Mouse (Mus musculus) urinary bladder, postnatal 25 days (tissue): Measurements from ENCODE around the gene March2.

ENCODE experiments used
- DNase-seq: peaks from one replicate; pipeline ENCODE4 v3.0.0; 2022; ENCODE audit warnings: low spot score

March2 gene

DNA sequence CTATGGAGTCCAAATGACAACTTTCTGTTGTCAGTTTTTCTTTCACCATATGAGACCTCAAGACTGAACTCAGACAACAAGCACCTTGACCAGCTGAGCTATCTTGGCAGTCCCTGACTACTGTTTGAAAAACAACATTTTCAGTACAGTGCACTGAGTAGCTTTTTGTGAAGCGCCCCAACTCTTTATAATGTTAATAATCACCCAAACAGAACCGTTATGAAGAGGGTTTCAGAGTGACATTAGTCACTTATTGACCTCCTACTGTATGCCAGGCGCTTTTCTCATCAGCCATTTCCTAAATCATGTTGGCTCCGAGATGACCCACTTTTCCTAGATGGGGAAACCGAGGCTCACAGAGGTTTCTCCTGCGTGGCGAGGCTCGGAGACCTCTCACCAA lies 488 bp downstream of the March2 start:
- no peak for DNase-seq

DNA sequence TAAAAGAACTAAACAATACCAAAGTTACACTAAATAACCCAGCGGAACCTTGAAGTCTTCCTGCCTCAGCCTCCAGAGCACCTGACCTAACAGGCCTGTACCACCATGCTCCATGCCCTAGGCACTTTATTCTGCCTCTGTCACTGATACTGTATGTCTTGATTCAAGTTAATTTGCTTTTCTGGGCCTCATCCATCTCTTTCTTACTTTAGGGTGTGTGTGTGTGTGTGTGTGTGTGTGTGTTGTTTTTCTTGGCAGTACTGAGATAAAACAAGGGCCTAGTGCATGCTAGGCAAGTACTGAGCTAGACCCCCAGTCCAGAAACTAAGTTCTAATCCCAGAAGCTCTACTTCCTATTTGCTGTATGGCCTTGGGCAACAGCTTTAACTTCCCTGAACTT lies 1.2 kb downstream of the March2 start:
- DNase-seq = no peak

GRCm38 (mm10) chr17:33714779-33715178 lies 3.7 kb downstream of the March2 start:
- no peak for DNase-seq

- no peak for DNase-seq
These were observed 5.2 kb downstream of the March2 start for GRCm38 (mm10) chr17:33713271-33713670.

GRCm38 (mm10) chr17:33709834-33710233 lies 8.6 kb downstream of the March2 start:
- DNase-seq = no peak

DNA sequence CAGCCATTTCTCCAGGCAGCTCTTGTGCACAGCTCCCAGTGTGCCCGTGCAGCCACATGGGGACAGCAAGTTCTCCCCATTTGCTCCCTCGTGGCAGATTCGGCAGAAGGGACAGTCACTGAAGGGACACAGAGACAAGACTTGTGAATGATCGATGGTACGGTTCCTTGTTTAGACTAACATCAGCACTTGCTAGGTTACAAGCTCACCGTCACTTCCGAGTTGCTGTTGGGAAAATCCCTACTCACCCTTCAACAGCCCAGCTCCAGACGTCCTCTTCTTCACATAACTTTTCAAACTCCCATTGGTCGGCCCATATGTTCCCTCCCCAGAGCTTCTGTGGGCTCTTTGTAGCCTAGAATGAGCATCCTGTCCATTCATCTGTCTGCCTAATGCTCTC lies 15.4 kb downstream of the March2 start:
- no peak for DNase-seq

DNA sequence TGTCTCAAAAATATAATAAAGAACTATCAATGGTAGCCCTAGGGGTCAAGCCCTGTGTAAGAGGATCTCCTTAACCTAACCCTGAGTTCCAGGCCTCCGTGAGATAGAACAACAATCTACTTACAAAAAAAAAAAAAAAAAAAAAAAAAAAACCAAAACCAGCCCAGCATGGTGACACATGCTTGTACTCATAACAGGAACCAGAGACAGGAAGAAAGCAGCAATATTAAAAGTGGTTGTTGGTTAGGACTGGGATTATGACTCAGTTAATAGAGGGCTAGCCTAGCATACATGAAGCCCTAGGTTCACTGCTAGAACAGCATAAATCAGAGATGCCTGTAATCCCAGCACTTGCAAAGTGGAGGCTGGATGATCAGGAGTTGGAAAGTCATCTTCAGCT lies 16.3 kb downstream of the March2 start:
- no peak for DNase-seq

GRCm38 (mm10) chr17:33695471-33695870 lies 23.0 kb downstream of the March2 start:
- no peak for DNase-seq

GRCm38 (mm10) chr17:33686760-33687159 lies 31.7 kb downstream of the March2 start, which contains the start of gene Hnrnpm:
TSS of gene Hnrnpm (minus strand) at chr17:33686860.
- DNase-seq = no peak

GRCm38 (mm10) chr17:33685249-33685653 lies 33.2 kb downstream of the March2 start:
- DNase-seq = peak; percentile 97

- peak; percentile 52 for DNase-seq
These were observed 33.7 kb downstream of the March2 start for GRCm38 (mm10) chr17:33684671-33685231.

GRCm38 (mm10) chr17:33681767-33682166 lies 36.7 kb downstream of the March2 start:
- DNase-seq = no peak

DNA sequence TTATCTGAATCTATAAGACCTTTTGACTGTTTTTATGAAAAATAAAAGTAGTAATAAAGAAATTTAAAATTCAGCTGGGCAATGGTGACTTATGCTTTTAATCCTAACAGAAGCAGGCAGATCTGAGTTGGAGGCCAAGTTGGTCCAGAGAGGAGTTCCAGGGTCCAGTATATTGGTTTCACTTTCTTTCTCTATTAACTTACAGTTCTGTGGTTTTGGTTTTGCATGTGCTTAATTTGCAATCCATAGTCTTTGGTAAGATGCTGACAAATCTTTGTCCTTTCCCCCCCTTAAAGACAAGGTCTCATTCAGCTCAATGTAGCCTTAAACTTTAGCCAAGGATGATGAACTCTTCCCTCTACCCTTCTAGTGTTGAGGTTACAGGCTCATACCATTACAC lies 39.7 kb downstream of the March2 start:
- no peak for DNase-seq

DNA sequence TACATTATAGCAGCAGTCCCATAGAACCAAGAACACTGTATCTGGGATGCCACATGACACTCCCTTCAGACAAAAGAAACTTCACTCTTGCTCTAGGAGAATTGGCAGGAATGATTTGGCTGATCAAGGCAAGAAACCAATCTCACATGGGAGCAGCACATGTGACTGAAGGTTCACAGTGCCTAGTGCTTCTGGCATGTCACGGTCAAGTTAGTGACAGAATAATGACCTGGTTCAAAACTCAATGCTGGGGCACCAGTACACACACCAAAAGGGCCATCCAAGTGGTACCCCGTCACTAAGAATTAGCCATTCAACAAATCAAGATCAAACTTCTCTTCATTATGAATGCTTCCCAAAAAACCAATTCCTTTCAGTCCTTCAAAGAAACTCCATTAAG lies 42.4 kb downstream of the March2 start:
- DNase-seq = no peak

DNA sequence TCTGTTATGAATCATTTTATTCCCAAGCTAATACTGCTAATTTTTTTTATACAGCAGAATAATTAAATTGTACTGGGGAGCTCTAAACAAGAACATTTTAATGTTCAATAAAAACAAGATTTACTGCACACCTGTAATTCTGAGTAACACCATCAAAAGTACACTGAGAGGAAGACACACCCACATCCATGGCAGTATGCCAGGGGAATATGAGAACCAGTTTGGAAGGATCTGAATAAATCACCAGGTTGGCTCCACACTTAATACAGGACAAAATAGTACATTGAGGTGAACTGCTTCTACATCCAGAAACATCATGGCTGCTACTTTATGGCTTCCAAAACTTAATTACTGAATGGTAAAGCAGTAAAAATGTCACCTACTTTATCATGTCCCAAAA lies 43.0 kb downstream of the March2 start:
- peak; percentile 51 for DNase-seq

DNA sequence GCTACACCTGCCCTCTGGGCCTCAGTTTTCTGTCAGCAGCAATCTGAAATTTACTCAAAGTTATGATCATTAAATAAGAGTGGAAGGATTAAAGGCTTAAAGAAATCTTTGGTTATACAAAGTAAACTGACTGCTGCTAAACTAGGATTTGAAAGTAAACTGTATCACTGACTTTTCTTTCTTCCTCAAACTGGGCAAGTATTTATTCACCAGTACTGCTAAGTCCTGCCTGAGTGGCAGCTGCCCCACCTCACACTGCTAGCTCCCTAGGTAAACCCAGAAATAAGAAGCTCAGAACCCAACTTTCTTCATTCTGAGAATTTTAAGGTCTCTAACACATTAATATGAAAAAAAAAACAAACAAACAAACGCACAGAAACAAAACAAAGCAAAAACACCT lies 44.6 kb downstream of the March2 start:
- DNase-seq = no peak

GRCm38 (mm10) chr17:33669681-33670080 lies 48.8 kb downstream of the March2 start:
- DNase-seq = no peak

DNA sequence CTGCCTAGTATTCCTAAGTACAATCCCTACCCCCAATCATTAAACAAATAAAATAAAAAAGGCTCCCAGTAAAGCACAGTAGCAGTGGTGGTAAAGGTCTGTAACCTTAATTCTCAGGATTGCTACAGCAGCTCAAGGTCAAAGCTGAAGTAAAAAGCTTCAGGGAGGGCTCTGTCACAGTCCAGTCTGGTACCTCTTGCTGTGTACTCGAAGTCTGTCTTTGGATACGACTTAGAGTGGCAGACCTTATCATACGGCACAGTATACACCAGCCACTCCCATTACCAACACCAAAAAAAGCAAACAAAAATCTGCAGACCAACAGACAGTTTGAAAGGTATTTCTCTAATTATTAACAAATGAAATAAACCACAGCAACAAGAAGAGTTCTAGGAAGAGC lies 51.7 kb downstream of the March2 start:
- DNase-seq = no peak

DNA sequence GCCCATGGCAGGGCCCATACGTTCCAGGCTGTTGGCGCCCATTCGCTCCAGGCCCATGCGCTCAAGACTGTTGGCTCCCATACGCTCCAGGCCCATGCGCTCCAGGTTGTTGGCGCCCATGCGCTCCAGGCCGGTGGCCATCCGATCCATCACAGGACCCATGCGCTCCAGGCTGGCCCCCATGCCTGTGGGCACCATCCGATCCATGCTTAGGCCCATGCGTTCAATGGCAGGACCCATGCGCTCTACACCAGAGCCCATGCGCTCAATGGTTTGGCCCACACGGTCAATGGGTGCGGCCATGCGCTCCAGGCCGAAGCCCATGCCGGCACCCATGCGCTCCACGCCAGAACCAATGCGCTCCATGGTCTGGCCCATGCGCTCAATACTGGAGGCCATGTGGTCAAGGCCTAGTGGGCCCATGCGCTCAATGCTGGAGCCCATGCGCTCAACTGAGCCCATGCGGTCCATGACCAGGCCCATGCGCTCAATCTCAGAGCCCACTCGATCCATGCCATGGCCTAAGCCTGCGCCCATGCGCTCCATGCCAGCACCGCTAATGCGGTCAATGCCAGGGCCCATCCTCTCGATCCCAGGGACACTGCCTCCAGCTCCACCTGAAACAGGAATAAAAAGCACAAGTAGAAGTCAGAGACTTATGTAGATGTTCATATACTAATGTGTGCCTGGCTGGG lies 68.5 kb downstream of the March2 start:
- no peak for DNase-seq

DNA sequence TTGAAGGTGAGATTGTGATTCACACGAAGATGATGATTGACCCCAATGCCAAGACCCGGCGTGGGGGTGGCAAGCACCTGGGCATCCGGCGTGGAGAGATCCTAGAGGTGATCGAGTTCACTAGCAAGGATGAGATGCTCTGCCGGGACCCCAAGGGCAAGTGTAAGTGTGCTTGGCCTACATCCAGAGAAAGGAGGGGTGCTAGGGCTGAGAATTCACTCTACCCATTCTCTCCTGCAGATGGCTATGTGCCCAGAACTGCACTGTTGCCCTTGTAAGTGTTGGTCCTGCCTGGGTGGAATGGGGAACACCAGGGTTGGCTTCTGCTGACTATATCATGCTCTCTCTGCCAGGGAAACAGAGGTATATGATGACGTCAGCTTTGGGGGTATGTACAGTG lies 73.4 kb downstream of the March2 start:
- no peak for DNase-seq

DNA sequence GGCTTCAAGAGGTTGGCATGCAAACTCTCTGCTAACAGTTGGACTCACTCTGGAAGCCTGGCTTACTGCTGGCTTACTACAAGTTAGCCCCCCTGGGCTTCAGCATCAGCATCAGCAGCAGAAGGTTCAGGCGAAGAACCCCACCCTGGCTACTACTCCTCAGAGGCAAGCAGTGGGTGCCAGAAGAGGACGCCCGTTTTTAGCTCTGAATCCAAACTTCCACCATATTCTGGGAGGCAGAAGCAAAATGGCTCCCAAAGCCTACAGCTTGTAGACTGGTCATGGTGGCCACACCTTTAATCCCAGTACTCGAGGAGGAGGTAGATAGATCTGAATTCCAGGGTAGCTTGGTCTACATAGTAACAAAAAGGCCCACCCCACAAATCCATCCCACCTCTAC lies 74.4 kb downstream of the March2 start:
- no peak for DNase-seq

DNA sequence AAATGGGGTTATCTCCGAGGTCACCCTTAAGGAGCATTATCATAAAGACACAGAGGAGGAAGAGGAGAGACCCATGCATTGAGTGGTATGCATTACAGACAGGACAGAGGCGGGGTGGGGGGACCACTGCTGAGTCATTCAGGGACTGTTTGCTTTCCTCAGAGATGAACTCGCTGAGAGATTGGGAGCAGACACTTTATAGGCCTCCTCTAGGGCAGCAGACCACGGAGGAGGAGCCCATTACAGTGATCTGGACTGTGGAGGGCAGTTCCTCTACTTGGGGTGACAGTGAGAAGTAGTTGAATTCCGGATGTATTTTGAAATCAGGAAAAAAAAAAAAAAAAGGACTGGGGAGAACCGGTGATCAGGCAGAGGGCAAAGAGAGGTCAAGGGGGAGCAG lies 78.7 kb downstream of the March2 start:
- DNase-seq = no peak

DNA sequence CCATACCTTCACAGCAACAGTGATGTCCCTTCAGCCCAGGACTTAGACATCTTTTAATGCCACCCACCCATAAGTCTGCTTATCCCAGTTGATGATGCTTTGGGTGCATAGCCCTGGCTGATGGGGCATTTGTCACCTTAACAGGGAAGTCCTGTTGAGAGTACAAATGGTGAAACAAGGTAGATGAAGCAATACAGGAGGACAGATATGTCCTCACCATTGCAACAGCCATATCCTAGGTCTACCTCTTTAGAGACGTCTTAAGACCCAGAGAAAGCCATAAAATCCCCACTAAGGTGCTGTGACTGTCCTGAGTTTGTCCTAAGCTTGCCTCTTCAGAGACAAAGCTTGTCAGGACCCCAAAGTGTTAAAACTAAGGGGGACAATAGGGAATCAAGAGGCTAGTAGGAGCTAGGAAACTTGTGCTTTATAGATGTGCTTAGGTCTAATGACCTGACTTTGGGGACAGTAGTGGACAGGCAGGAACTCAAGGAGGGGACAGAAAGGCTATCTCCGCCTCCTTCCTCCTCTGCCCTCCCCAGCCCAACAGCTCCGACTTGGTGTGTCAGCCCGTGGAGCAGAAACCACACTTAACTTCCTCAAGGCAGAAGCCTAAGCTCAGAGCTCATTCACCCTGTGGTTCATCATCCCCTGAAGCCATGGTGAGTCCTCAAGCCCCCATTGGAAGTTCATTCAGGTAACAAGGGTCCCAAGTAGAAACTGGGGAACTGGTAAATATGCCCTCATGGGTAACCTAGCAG lies 80.8 kb downstream of the March2 start, which contains the start of gene Pram1:
Gene Pram1, plus strand, starts transcription at position 541 of the 761 bp plus-strand sequence.
- no peak for DNase-seq
